Mouse (Mus musculus): Measurements from ENCODE around the gene Mcur1. TPM values are rescaled to one million over a fixed set of nuclear protein-coding genes. Genes with fewer than 3 reads are reported as not detected.

The Mcur1 gene
- polyA plus RNA-seq, 1 experiment from 2014 or later = 8.6 TPM

- no peak for ATAC-seq (ENCODE audit: low read depth)
- Histone ChIP-seq H3K9me3 (ENCODE audit: control insufficient read depth, low read length) (no peaks in the 10 kb centered on the region), H3K4me3 (ENCODE audit: low read depth, low read length) (no peak overlapping the region), H3K9ac (replicated peaks; ENCODE audit: low read depth, low read length) (no peak overlapping the region), H3K4me2 (ENCODE audit: low read depth, low read length) (peak overlapping the region; percentile 92; the same call in 1 of the 2 replicates), H3K36me3 (ENCODE audit: control insufficient read depth, insufficient read depth, low read length) (no peaks in the 10 kb centered on the region), H3K27ac (ENCODE audit: low read depth, low read length) (no peak overlapping the region), H3K27me3 (ENCODE audit: control insufficient read depth, insufficient read depth, low read length) (no peaks in the 10 kb centered on the region), H3K4me1 (ENCODE audit: control insufficient read depth, insufficient read depth, low read length) (0 out of 2 replicates have a peak, but pooled peaks cover 6% of the 10 kb centered on the region)
- WGBS = 38% methylated on average over 6 of the region's 6 CpGs
Observed at GRCm38 (mm10) chr13:43558357-43558756, 1.6 kb downstream of the Mcur1 start.

GRCm38 (mm10) chr13:43556913-43557542, 3.0 kb downstream of the Mcur1 start:
- Histone ChIP-seq H3K9ac (replicated peaks; ENCODE audit: low read depth, low read length) (no peak overlapping the region), H3K27ac (ENCODE audit: low read depth, low read length) (no peak overlapping the region), H3K4me1 (ENCODE audit: control insufficient read depth, insufficient read depth, low read length) (0 out of 2 replicates have a peak, but pooled peaks cover 6% of the 10 kb centered on the region), H3K9me3 (ENCODE audit: control insufficient read depth, low read length) (no peaks in the 10 kb centered on the region), H3K4me2 (ENCODE audit: low read depth, low read length) (no peak overlapping the region), H3K4me3 (ENCODE audit: low read depth, low read length) (no peak overlapping the region), H3K27me3 (ENCODE audit: control insufficient read depth, insufficient read depth, low read length) (no peaks in the 10 kb centered on the region), H3K36me3 (ENCODE audit: control insufficient read depth, insufficient read depth, low read length) (no peaks in the 10 kb centered on the region)
- ATAC-seq (ENCODE audit: low read depth) = no peak
- WGBS = 91% methylated on average over 9 of the region's 9 CpGs

GRCm38 (mm10) chr13:43555321-43555720, 4.7 kb downstream of the Mcur1 start:
- no peak for ATAC-seq (ENCODE audit: low read depth)
- no peak overlapping the region for H3K9ac ChIP-seq (replicated peaks; ENCODE audit: low read depth, low read length)
- H3K4me1 ChIP-seq (ENCODE audit: control insufficient read depth, insufficient read depth, low read length) = 0 out of 2 replicates have a peak, but pooled peaks cover 6% of the 10 kb centered on the region
- no peaks in the 10 kb centered on the region for H3K27me3 ChIP-seq (ENCODE audit: control insufficient read depth, insufficient read depth, low read length)
- H3K9me3 ChIP-seq (ENCODE audit: control insufficient read depth, low read length) = no peaks in the 10 kb centered on the region
- H3K4me2 ChIP-seq (ENCODE audit: low read depth, low read length) = no peak overlapping the region
- no peak overlapping the region for H3K27ac ChIP-seq (ENCODE audit: low read depth, low read length)
- 92% methylated on average over 9 of the region's 9 CpGs for WGBS
- no peak overlapping the region for H3K4me3 ChIP-seq (ENCODE audit: low read depth, low read length)
- H3K36me3 ChIP-seq (ENCODE audit: control insufficient read depth, insufficient read depth, low read length) = no peaks in the 10 kb centered on the region

- H3K4me3 ChIP-seq (ENCODE audit: low read depth, low read length) = no peak overlapping the region
- 0 out of 2 replicates have a peak, but pooled peaks cover 6% of the 10 kb centered on the region for H3K4me1 ChIP-seq (ENCODE audit: control insufficient read depth, insufficient read depth, low read length)
- H3K9ac ChIP-seq (replicated peaks; ENCODE audit: low read depth, low read length) = no peak overlapping the region
- H3K36me3 ChIP-seq (ENCODE audit: control insufficient read depth, insufficient read depth, low read length) = no peaks in the 10 kb centered on the region
- H3K27me3 ChIP-seq (ENCODE audit: control insufficient read depth, insufficient read depth, low read length) = no peaks in the 10 kb centered on the region
- no peak for ATAC-seq (ENCODE audit: low read depth)
- H3K27ac ChIP-seq (ENCODE audit: low read depth, low read length) = no peak overlapping the region
- no peak overlapping the region for H3K4me2 ChIP-seq (ENCODE audit: low read depth, low read length)
- H3K9me3 ChIP-seq (ENCODE audit: control insufficient read depth, low read length) = no peaks in the 10 kb centered on the region
- WGBS = 90% methylated on average over 7 of the region's 7 CpGs
Observed at GRCm38 (mm10) chr13:43554827-43555226, 5.2 kb downstream of the Mcur1 start.

- Histone ChIP-seq H3K4me2 (ENCODE audit: low read depth, low read length) (no peak overlapping the region), H3K27ac (ENCODE audit: low read depth, low read length) (no peak overlapping the region), H3K36me3 (ENCODE audit: control insufficient read depth, insufficient read depth, low read length) (no peaks in the 10 kb centered on the region), H3K4me3 (ENCODE audit: low read depth, low read length) (no peak overlapping the region), H3K9ac (replicated peaks; ENCODE audit: low read depth, low read length) (no peak overlapping the region), H3K4me1 (ENCODE audit: control insufficient read depth, insufficient read depth, low read length) (no peaks in the 10 kb centered on the region), H3K9me3 (ENCODE audit: control insufficient read depth, low read length) (no peaks in the 10 kb centered on the region), H3K27me3 (ENCODE audit: control insufficient read depth, insufficient read depth, low read length) (no peaks in the 10 kb centered on the region)
- WGBS = 90% methylated on average over 8 of the region's 8 CpGs
- ATAC-seq (ENCODE audit: low read depth) = no peak
Observed at GRCm38 (mm10) chr13:43550676-43551075, 9.3 kb downstream of the Mcur1 start.

- Histone ChIP-seq H3K9ac (replicated peaks; ENCODE audit: low read depth, low read length) (no peak overlapping the region), H3K9me3 (ENCODE audit: control insufficient read depth, low read length) (no peaks in the 10 kb centered on the region), H3K4me3 (ENCODE audit: low read depth, low read length) (no peak overlapping the region), H3K4me2 (ENCODE audit: low read depth, low read length) (no peak overlapping the region), H3K4me1 (ENCODE audit: control insufficient read depth, insufficient read depth, low read length) (no peaks in the 10 kb centered on the region), H3K27me3 (ENCODE audit: control insufficient read depth, insufficient read depth, low read length) (no peaks in the 10 kb centered on the region), H3K36me3 (ENCODE audit: control insufficient read depth, insufficient read depth, low read length) (no peaks in the 10 kb centered on the region), H3K27ac (ENCODE audit: low read depth, low read length) (no peak overlapping the region)
- 91% methylated on average over 7 of the region's 7 CpGs for WGBS
- ATAC-seq (ENCODE audit: low read depth) = no peak
Observed at GRCm38 (mm10) chr13:43549870-43550269, 10.1 kb downstream of the Mcur1 start.

- no peaks in the 10 kb centered on the region for H3K36me3 ChIP-seq (ENCODE audit: control insufficient read depth, insufficient read depth, low read length)
- no peak overlapping the region for H3K4me3 ChIP-seq (ENCODE audit: low read depth, low read length)
- H3K4me1 ChIP-seq (ENCODE audit: control insufficient read depth, insufficient read depth, low read length) = no peaks in the 10 kb centered on the region
- H3K27me3 ChIP-seq (ENCODE audit: control insufficient read depth, insufficient read depth, low read length) = no peaks in the 10 kb centered on the region
- no peak overlapping the region for H3K9ac ChIP-seq (replicated peaks; ENCODE audit: low read depth, low read length)
- 92% methylated on average over 11 of the region's 11 CpGs for WGBS
- H3K4me2 ChIP-seq (ENCODE audit: low read depth, low read length) = no peak overlapping the region
- H3K27ac ChIP-seq (ENCODE audit: low read depth, low read length) = no peak overlapping the region
- H3K9me3 ChIP-seq (ENCODE audit: control insufficient read depth, low read length) = no peaks in the 10 kb centered on the region
- ATAC-seq (ENCODE audit: low read depth) = no peak
Observed at GRCm38 (mm10) chr13:43549078-43549698, 10.8 kb downstream of the Mcur1 start.

- no peak overlapping the region for H3K27ac ChIP-seq (ENCODE audit: low read depth, low read length)
- no peak overlapping the region for H3K9ac ChIP-seq (replicated peaks; ENCODE audit: low read depth, low read length)
- H3K4me2 ChIP-seq (ENCODE audit: low read depth, low read length) = no peak overlapping the region
- no peaks in the 10 kb centered on the region for H3K27me3 ChIP-seq (ENCODE audit: control insufficient read depth, insufficient read depth, low read length)
- H3K4me1 ChIP-seq (ENCODE audit: control insufficient read depth, insufficient read depth, low read length) = no peaks in the 10 kb centered on the region
- no peak overlapping the region for H3K4me3 ChIP-seq (ENCODE audit: low read depth, low read length)
- H3K9me3 ChIP-seq (ENCODE audit: control insufficient read depth, low read length) = no peaks in the 10 kb centered on the region
- no peaks in the 10 kb centered on the region for H3K36me3 ChIP-seq (ENCODE audit: control insufficient read depth, insufficient read depth, low read length)
- no peak for ATAC-seq (ENCODE audit: low read depth)
- WGBS = 81% methylated on average over 5 of the region's 5 CpGs
Observed at GRCm38 (mm10) chr13:43548617-43549016, 11.4 kb downstream of the Mcur1 start.

- 42% methylated on average over 3 of the region's 3 CpGs for WGBS
- Histone ChIP-seq H3K4me2 (ENCODE audit: low read depth, low read length) (no peak overlapping the region), H3K4me1 (ENCODE audit: control insufficient read depth, insufficient read depth, low read length) (no peaks in the 10 kb centered on the region), H3K27me3 (ENCODE audit: control insufficient read depth, insufficient read depth, low read length) (no peaks in the 10 kb centered on the region), H3K27ac (ENCODE audit: low read depth, low read length) (no peak overlapping the region), H3K36me3 (ENCODE audit: control insufficient read depth, insufficient read depth, low read length) (no peaks in the 10 kb centered on the region), H3K9ac (replicated peaks; ENCODE audit: low read depth, low read length) (no peak overlapping the region), H3K9me3 (ENCODE audit: control insufficient read depth, low read length) (no peaks in the 10 kb centered on the region), H3K4me3 (ENCODE audit: low read depth, low read length) (no peak overlapping the region)
- no peak for ATAC-seq (ENCODE audit: low read depth)
Observed at GRCm38 (mm10) chr13:43546861-43547260, 13.1 kb downstream of the Mcur1 start.
